Mouse (Mus musculus): ENCODE data around the gene Mrpl52. TPM values are rescaled to one million over a fixed set of nuclear protein-coding genes. Genes with fewer than 3 reads are reported as not detected.
A peak's percentile ranks its signal among the peaks of the same experiment; 100 is the strongest.

The Mrpl52 gene
- polyA plus RNA-seq, 1 experiment from 2014 or later = 266 TPM

DNA sequence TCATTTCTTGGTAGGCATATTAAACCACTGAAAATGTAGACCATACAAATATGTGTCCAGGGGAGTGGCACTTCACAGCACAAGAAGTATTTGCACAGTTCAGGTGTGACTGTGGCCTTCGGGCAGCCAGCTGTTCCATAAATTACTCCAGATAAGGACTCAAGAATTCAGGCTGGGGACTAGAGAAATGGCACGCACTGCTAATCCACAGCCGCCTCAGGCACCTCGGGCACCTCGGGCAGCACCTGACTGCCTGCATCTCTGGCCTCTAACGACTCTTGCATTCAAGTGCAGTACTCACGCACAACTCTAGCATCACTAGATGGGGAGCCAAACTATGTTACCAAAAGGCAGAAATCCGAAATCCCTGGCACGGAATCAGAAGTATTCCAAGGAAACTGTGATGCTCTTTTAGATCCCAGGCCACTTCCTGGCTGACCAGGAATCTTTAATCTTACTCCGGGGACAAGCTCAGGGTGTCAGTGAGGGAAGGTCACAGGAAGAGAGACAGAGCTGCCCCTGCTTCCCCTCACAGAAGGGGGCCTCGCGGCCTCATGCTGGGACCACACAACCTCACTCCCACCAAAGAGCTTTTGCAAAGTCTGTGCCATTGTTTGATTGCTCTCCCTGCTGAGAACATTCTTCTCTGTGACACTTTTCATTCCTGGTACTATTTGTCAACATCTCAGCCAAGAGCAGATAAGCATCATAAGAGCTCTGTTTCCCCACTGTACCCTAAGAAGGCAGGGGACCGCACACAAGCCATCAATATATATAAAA is 11.3 kb upstream of the Mrpl52 start:
- H3K4me1 ChIP-seq (ENCODE audit: insufficient read depth, low read depth, low read length) = peaks cover 22% of the 10 kb centered on the region
- peak; percentile 78 for ATAC-seq
- no peaks in the 10 kb centered on the region for H3K36me3 ChIP-seq (ENCODE audit: insufficient read depth, low read length)
- peak overlapping the region; percentile 90 for H3K27ac ChIP-seq (ENCODE audit: low read length)
- 21% methylated on average over 13 of the region's 13 CpGs for WGBS
- peak; percentile 87 for DNase-seq (ENCODE audit: low spot score)
- no peak overlapping the region for H3K4me3 ChIP-seq (ENCODE audit: low read depth, low read length)
- no peak overlapping the region for H3K4me2 ChIP-seq (replicated peaks; ENCODE audit: low read depth, low read length)
- no peaks in the 10 kb centered on the region for H3K9me3 ChIP-seq (ENCODE audit: low read length)
- H3K27me3 ChIP-seq (replicated peaks; ENCODE audit: insufficient read depth, low read length) = no peaks in the 10 kb centered on the region
- H3K9ac ChIP-seq (replicated peaks; ENCODE audit: low read depth) = no peak overlapping the region
- TF ChIP-seq EP300 (IDR thresholded peaks at IDR 0.05) = peak; percentile 57
- TF ChIP-seq CTCF (IDR thresholded peaks at IDR 0.05) = no peak

- H3K36me3 ChIP-seq (ENCODE audit: insufficient read depth, low read length) = no peaks in the 10 kb centered on the region
- ATAC-seq = no peak
- no peaks in the 10 kb centered on the region for H3K27me3 ChIP-seq (replicated peaks; ENCODE audit: insufficient read depth, low read length)
- no peak overlapping the region for H3K9ac ChIP-seq (replicated peaks; ENCODE audit: low read depth)
- no peak overlapping the region for H3K4me2 ChIP-seq (replicated peaks; ENCODE audit: low read depth, low read length)
- H3K4me3 ChIP-seq (ENCODE audit: low read depth, low read length) = no peak overlapping the region
- H3K4me1 ChIP-seq (ENCODE audit: insufficient read depth, low read depth, low read length) = peaks cover 18% of the 10 kb centered on the region
- H3K9me3 ChIP-seq (ENCODE audit: low read length) = no peaks in the 10 kb centered on the region
- TF ChIP-seq CTCF (IDR thresholded peaks at IDR 0.05) = no peak
- no peak for TF ChIP-seq EP300 (IDR thresholded peaks at IDR 0.05)
- whole genome bisulfite sequencing = 44% methylated on average over 5 of the region's 5 CpGs
- peak overlapping the region; percentile 57 for H3K27ac ChIP-seq (ENCODE audit: low read length)
- DNase-seq (ENCODE audit: low spot score) = no peak
Measured at GRCm38 (mm10) chr14:54416229-54416775, 10.4 kb upstream of the Mrpl52 start.

DNA sequence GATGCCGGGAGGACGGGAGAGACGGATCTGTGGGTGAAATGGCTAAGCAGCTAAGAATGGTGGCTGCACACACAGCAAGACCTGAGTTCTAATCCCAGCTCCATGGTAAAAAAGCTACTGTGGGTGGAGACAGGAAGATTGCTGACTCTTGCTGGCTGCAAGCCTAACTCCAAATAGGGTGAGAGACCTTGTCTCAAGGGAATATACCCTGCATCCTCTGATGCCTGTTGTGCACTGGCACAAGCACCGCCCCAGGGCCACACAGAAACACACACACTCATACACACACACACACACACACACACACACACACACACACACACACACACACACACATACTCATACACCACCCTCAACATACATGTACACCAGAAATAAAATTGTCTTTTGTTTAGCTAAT is 9.9 kb upstream of the Mrpl52 start:
- Histone ChIP-seq H3K9ac (replicated peaks; ENCODE audit: low read depth) (no peak overlapping the region), H3K9me3 (ENCODE audit: low read length) (no peaks in the 10 kb centered on the region), H3K27ac (ENCODE audit: low read length) (peak overlapping the region; percentile 57), H3K4me2 (replicated peaks; ENCODE audit: low read depth, low read length) (peak overlapping the region; percentile 27; the same call in 1 of the 2 replicates), H3K4me1 (ENCODE audit: insufficient read depth, low read depth, low read length) (peaks cover 18% of the 10 kb centered on the region), H3K27me3 (replicated peaks; ENCODE audit: insufficient read depth, low read length) (no peaks in the 10 kb centered on the region), H3K4me3 (ENCODE audit: low read depth, low read length) (no peak overlapping the region), H3K36me3 (ENCODE audit: insufficient read depth, low read length) (no peaks in the 10 kb centered on the region)
- 92% methylated on average over 4 of the region's 4 CpGs for WGBS
- no peak for TF ChIP-seq EP300 (IDR thresholded peaks at IDR 0.05)
- TF ChIP-seq CTCF (IDR thresholded peaks at IDR 0.05) = no peak
- ATAC-seq = no peak
- DNase-seq (ENCODE audit: low spot score) = no peak

- H3K27me3 ChIP-seq (replicated peaks; ENCODE audit: insufficient read depth, low read length) = no peaks in the 10 kb centered on the region
- DNase-seq (ENCODE audit: low spot score) = peak; percentile 56
- TF ChIP-seq CTCF (IDR thresholded peaks at IDR 0.05) (peak; percentile 65), EP300 (IDR thresholded peaks at IDR 0.05) (no peak)
- H3K4me2 ChIP-seq (replicated peaks; ENCODE audit: low read depth, low read length) = peak within 1 kb of the TSS; percentile 27
- peaks cover 18% of the 10 kb centered on the region for H3K4me1 ChIP-seq (ENCODE audit: insufficient read depth, low read depth, low read length)
- H3K36me3 ChIP-seq (ENCODE audit: insufficient read depth, low read length) = no peaks in the 10 kb centered on the region
- H3K4me3 ChIP-seq (ENCODE audit: low read depth, low read length) = peak within 1 kb of the TSS; percentile 4; the same call in 1 of the 2 replicates
- no peak within 1 kb of the TSS for H3K9ac ChIP-seq (replicated peaks; ENCODE audit: low read depth)
- H3K9me3 ChIP-seq (ENCODE audit: low read length) = no peaks in the 10 kb centered on the region
- no peak for ATAC-seq
- 14% methylated on average over 19 of the region's 19 CpGs for WGBS
- H3K27ac ChIP-seq (ENCODE audit: low read length) = peak within 1 kb of the TSS; percentile 57
Measured at GRCm38 (mm10) chr14:54417623-54418081, 9.1 kb upstream of the Mrpl52 start, which contains the start of gene Slc7a7. Gene Slc7a7, minus strand, starts transcription at chr14:54417780.

DNA sequence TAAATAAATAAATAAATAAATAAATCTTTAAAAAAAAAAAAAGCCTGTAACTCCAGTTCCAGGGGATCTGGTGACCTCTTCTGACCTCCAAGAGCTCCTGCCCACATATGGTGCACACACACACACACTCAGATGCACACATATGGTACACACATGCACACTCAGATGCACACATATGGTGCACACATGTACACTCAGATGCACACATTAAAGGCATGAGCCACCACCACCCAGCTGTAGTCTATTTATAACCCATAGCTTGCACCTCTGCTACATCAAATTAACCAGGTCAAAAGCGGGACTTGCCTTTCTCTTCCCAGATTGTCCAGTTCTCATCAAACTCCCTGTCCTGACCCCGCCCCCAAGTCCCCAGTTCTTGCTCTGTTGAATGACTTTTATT is 5.7 kb upstream of the Mrpl52 start:
- Histone ChIP-seq H3K27ac (ENCODE audit: low read length) (no peak overlapping the region), H3K9ac (replicated peaks; ENCODE audit: low read depth) (no peak overlapping the region), H3K4me3 (ENCODE audit: low read depth, low read length) (no peak overlapping the region), H3K4me1 (ENCODE audit: insufficient read depth, low read depth, low read length) (no peaks in the 10 kb centered on the region; the same call in 1 of the 2 replicates), H3K9me3 (ENCODE audit: low read length) (no peaks in the 10 kb centered on the region), H3K27me3 (replicated peaks; ENCODE audit: insufficient read depth, low read length) (no peaks in the 10 kb centered on the region), H3K36me3 (ENCODE audit: insufficient read depth, low read length) (no peaks in the 10 kb centered on the region), H3K4me2 (replicated peaks; ENCODE audit: low read depth, low read length) (no peak overlapping the region)
- no peak for DNase-seq (ENCODE audit: low spot score)
- WGBS = 92% methylated on average over 2 of the region's 2 CpGs
- ATAC-seq = no peak
- no peak for TF ChIP-seq EP300 (IDR thresholded peaks at IDR 0.05)
- TF ChIP-seq CTCF (IDR thresholded peaks at IDR 0.05) = no peak

- Histone ChIP-seq H3K27ac (ENCODE audit: low read length) (no peak overlapping the region), H3K27me3 (replicated peaks; ENCODE audit: insufficient read depth, low read length) (no peaks in the 10 kb centered on the region), H3K4me1 (ENCODE audit: insufficient read depth, low read depth, low read length) (peaks cover 4% of the 10 kb centered on the region; the same call in 1 of the 2 replicates), H3K9me3 (ENCODE audit: low read length) (no peaks in the 10 kb centered on the region), H3K4me3 (ENCODE audit: low read depth, low read length) (no peak overlapping the region), H3K4me2 (replicated peaks; ENCODE audit: low read depth, low read length) (no peak overlapping the region), H3K9ac (replicated peaks; ENCODE audit: low read depth) (no peak overlapping the region), H3K36me3 (ENCODE audit: insufficient read depth, low read length) (no peaks in the 10 kb centered on the region)
- ATAC-seq (no peak), DNase-seq (ENCODE audit: low spot score) (peak; percentile 64)
- TF ChIP-seq CTCF (IDR thresholded peaks at IDR 0.05) (peak; percentile 85), EP300 (IDR thresholded peaks at IDR 0.05) (no peak)
- WGBS = 63% methylated on average over 5 of the region's 5 CpGs
Measured at GRCm38 (mm10) chr14:54423406-54423805, 3.3 kb upstream of the Mrpl52 start.

Data from lung, postnatal 0 days (tissue).